Mouse (Mus musculus): ENCODE measurements around the gene Cdca7l. TPM values are rescaled to one million over a fixed set of nuclear protein-coding genes. Genes with fewer than 3 reads are reported as not detected.

The Cdca7l gene
- total and polyA plus RNA-seq, 3 experiments, result 30.6 to 56.6 (median 55.1) TPM

- H3K4me3 ChIP-seq (replicated peaks in 1 of 3; ENCODE audit: low read depth in 2 of 3, low read length in 2 of 3, poor library complexity in 1 of 3), result no peak overlapping the region
- H3K79me2 ChIP-seq (replicated peaks; ENCODE audit: control insufficient read depth, extremely low read depth, insufficient read depth, poor library complexity, severe bottlenecking), result no peaks in the 10 kb centered on the region
- dilution Hi-C loops (cut with MboI; ENCODE audit: extremely low pct_ligation_motif_present, extremely low pct_unique_long_range_greater_than_20kb, low sequenced_read_pairs), result no loop called here
Measured at GRCm38 (mm10) chr12:117805576-117805975, 1.5 kb downstream of the Cdca7l start.

DNA sequence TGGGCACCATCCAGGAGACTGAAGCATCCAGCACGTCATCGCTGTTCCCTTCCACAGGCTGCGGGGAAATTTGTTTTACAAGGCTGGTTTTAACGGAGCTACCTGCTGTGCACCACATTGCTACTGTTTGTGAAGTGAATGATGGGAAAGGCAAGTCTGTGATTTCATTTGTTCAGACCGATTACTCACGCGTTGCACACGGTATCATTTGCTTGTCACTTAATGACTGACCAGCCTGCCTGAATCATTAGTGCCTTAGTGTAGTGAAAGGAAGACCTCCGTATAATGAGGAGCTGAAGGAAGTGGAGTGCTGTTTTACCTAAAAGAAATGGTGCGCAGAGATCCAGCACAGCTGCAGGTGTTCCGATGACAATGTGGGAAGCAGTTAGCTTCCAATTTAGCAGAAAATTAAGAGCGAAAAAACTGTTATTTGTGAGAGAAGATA, 1.9 kb downstream of the Cdca7l start:
- Histone ChIP-seq H3K4me2 (ENCODE audit: insufficient read depth, low read depth, poor library complexity, severe bottlenecking) (no peak overlapping the region), H3K9me3 (replicated peaks; ENCODE audit: low read length) (no peaks in the 10 kb centered on the region), H3K9ac (ENCODE audit: insufficient read depth, low read depth) (no peak overlapping the region), H3K4me1 (ENCODE audit: control insufficient read depth in 1 of 2, insufficient read depth in 2 of 2) (peaks cover 2% of the 10 kb centered on the region in 2 experiments; a peak in 2 of 4 replicates), H3K36me3 (replicated peaks in 1 of 2; ENCODE audit: control insufficient read depth in 1 of 2, insufficient read depth in 1 of 2, low read length in 1 of 2) (no peaks in the 10 kb centered on the region), H3K4me3 (replicated peaks in 1 of 3; ENCODE audit: low read depth in 2 of 3, low read length in 2 of 3, poor library complexity in 1 of 3) (no peak overlapping the region), H3K27ac (ENCODE audit: insufficient read depth, low read depth) (no peak overlapping the region), H3K27me3 (replicated peaks) (no peaks in the 10 kb centered on the region), H3K79me2 (replicated peaks; ENCODE audit: control insufficient read depth, extremely low read depth, insufficient read depth, poor library complexity, severe bottlenecking) (no peaks in the 10 kb centered on the region)
- in situ Hi-C loops (cut with MboI; ENCODE audit: low pct_ligation_motif_present, low pct_unique_long_range_greater_than_20kb, low sequenced_read_pairs), result loop anchor here (25.0 kb wide), 1 partner anchor 181 kb away; no protein-coding TSS in a partner anchor
- dilution Hi-C loops (cut with MboI; ENCODE audit: extremely low pct_ligation_motif_present, extremely low pct_unique_long_range_greater_than_20kb, low sequenced_read_pairs), result no loop called here
- DNase-seq (ENCODE audit: extremely low read depth), result no peak
- no peak for TF ChIP-seq ZC3H11A (IDR thresholded peaks at IDR 0.05; ENCODE audit: low read depth, low read length)
- no peak for TF ChIP-seq USF1 (IDR thresholded peaks at IDR 0.05; ENCODE audit: low read depth, low read length)
- no peak for TF ChIP-seq NELFE (IDR thresholded peaks at IDR 0.05; ENCODE audit: low read depth, low read length)
- TF ChIP-seq BHLHE40 (IDR thresholded peaks at IDR 0.05; ENCODE audit: low read depth, low read length), result no peak
- TF ChIP-seq ZMIZ1 (IDR thresholded peaks at IDR 0.05; ENCODE audit: low read depth, low read length), result no peak
- TF ChIP-seq IRF4 (IDR thresholded peaks at IDR 0.05; ENCODE audit: low read depth, low read length), result no peak
- no peak for TF ChIP-seq UBTF (IDR thresholded peaks at IDR 0.05; ENCODE audit: low read depth, low read length)
- no peak for TF ChIP-seq MAFK (IDR thresholded peaks at IDR 0.05; ENCODE audit: insufficient replicate concordance, low read length)
- TF ChIP-seq RAD21 (IDR thresholded peaks at IDR 0.05; ENCODE audit: low read depth, low read length), result no peak
- no peak for TF ChIP-seq HCFC1 (IDR thresholded peaks at IDR 0.05; ENCODE audit: low read depth, low read length)
- no peak for TF ChIP-seq E2F4 (IDR thresholded peaks at IDR 0.05; ENCODE audit: insufficient replicate concordance, low read depth, low read length)
- TF ChIP-seq CHD2 (IDR thresholded peaks at IDR 0.05; ENCODE audit: low read length), result no peak
- TF ChIP-seq TBP (conservative IDR thresholded peaks at IDR 0.05; ENCODE audit: low read depth, low read length), result no peak
- no peak for TF ChIP-seq KAT2A (IDR thresholded peaks at IDR 0.05; ENCODE audit: insufficient replicate concordance, low read length)
- no peak for TF ChIP-seq EP300 (IDR thresholded peaks at IDR 0.05; ENCODE audit: low read length)
- no peak for TF ChIP-seq SMC3 (IDR thresholded peaks at IDR 0.05; ENCODE audit: low read depth, low read length)

More at GRCm38 (mm10) chr12:117805576-117805975, 1.5 kb downstream of the Cdca7l start:
- TF ChIP-seq UBTF (IDR thresholded peaks at IDR 0.05; ENCODE audit: low read depth, low read length) (no peak), USF1 (IDR thresholded peaks at IDR 0.05; ENCODE audit: low read depth, low read length) (no peak), USF2 (conservative IDR thresholded peaks at IDR 0.05; ENCODE audit: low read depth, low read length) (no peak), SMC3 (IDR thresholded peaks at IDR 0.05; ENCODE audit: low read depth, low read length) (no peak), TBP (conservative IDR thresholded peaks at IDR 0.05; ENCODE audit: low read depth, low read length) (no peak), MAX (IDR thresholded peaks at IDR 0.05; ENCODE audit: low read length) (no peak), CHD1 (IDR thresholded peaks at IDR 0.05; ENCODE audit: low read depth, low read length) (no peak), HCFC1 (IDR thresholded peaks at IDR 0.05; ENCODE audit: low read depth, low read length) (no peak), MAFK (IDR thresholded peaks at IDR 0.05; ENCODE audit: insufficient replicate concordance, low read length) (no peak), RAD21 (IDR thresholded peaks at IDR 0.05; ENCODE audit: low read depth, low read length) (no peak), JUN (IDR thresholded peaks at IDR 0.05; ENCODE audit: insufficient read depth, low read depth, low read length) (no peak), POLR2AphosphoS2 (IDR thresholded peaks at IDR 0.05; ENCODE audit: low read depth, low read length) (no peak), RCOR1 (conservative IDR thresholded peaks at IDR 0.05; ENCODE audit: low read depth, low read length) (no peak), ZMIZ1 (IDR thresholded peaks at IDR 0.05; ENCODE audit: low read depth, low read length) (no peak), ELF1 (IDR thresholded peaks at IDR 0.05; ENCODE audit: low read depth, low read length) (no peak), ETS1 (conservative IDR thresholded peaks at IDR 0.05; ENCODE audit: low read depth, low read length) (no peak), ZKSCAN1 (IDR thresholded peaks at IDR 0.05; ENCODE audit: borderline replicate concordance, low read depth, low read length) (no peak), MYC (IDR thresholded peaks at IDR 0.05; ENCODE audit: low read depth, low read length) (no peak), JUND (conservative IDR thresholded peaks at IDR 0.05; ENCODE audit: low read depth, low read length) (no peak), ZC3H11A (IDR thresholded peaks at IDR 0.05; ENCODE audit: low read depth, low read length) (no peak)
- Histone ChIP-seq H3K27me3 (replicated peaks) (no peaks in the 10 kb centered on the region), H3K27ac (ENCODE audit: insufficient read depth, low read depth) (no peak overlapping the region), H3K36me3 (replicated peaks in 1 of 2; ENCODE audit: control insufficient read depth in 1 of 2, insufficient read depth in 1 of 2, low read length in 1 of 2) (no peaks in the 10 kb centered on the region), H3K4me1 (ENCODE audit: control insufficient read depth in 1 of 2, insufficient read depth in 2 of 2) (peaks cover 2% of the 10 kb centered on the region in 2 experiments; a peak in 2 of 4 replicates), H3K4me2 (ENCODE audit: insufficient read depth, low read depth, poor library complexity, severe bottlenecking) (no peak overlapping the region), H3K9ac (ENCODE audit: insufficient read depth, low read depth) (no peak overlapping the region), H3K9me3 (replicated peaks; ENCODE audit: low read length) (no peaks in the 10 kb centered on the region)
- no peak for DNase-seq (ENCODE audit: extremely low read depth)
- in situ Hi-C loops (cut with MboI; ENCODE audit: low pct_ligation_motif_present, low pct_unique_long_range_greater_than_20kb, low sequenced_read_pairs), result loop anchor here (25.0 kb wide), 1 partner anchor 182 kb away; no protein-coding TSS in a partner anchor
